Mouse (Mus musculus) embryonic fibroblast, embryonic 13.5 days (primary cell): ENCODE data around the gene 2300002M23Rik.

ENCODE experiments used
- CTCF ChIP-seq: IDR thresholded peaks from 2 replicates; pipeline ENCODE4 v1.5.1; 2011; ENCODE audit warnings: mild to moderate bottlenecking, control low read depth, low read length, moderate library complexity, borderline replicate concordance; ENCODE audit not compliant: insufficient read depth
- POLR2A ChIP-seq: IDR thresholded peaks from 2 replicates; pipeline ENCODE4 v1.6.1; 2011; ENCODE audit warnings: low read depth, mild to moderate bottlenecking, control low read depth, low read length, moderate library complexity

DNA sequence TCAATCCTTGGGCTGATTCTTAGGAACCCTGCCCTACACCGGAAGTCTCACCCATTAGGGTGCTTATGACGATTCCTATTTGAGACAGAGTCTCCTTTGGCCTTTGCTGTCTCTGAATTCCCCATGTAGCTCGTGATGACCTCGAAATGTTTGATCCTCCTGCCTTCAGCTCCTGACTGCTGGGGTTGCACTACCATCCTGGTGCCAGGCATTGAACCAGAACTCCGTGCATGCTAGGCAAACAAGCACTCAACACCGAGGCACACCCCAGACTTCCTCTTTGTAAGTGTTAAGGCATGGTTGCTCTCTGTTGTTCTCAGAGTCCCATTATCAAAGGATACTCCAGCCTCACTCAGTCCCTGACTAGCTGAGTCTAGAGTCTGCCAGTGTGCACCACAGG, 23.2 kb upstream of the 2300002M23Rik start:
- no peak for TF ChIP-seq POLR2A
- no peak for TF ChIP-seq CTCF
